ENCODE assay signal across 21 mouse cellular contexts in genomic region chr9:118944388-118944787, GRCm38 (mm10). TPM values are rescaled to one million over a fixed set of nuclear protein-coding genes. Genes with fewer than 3 reads are reported as not detected.
A peak's percentile ranks its signal among the peaks of the same experiment; 100 is the strongest.
DNase-seq lines count a peak whose midpoint lies in the region; ATAC-seq and TF ChIP-seq lines count a peak whose summit lies in the region.
"Had no signal": no experiment of that assay in that cellular context is flagged by ENCODE, and none has a peak within 500 bp of the region (broad histone marks: within the 10 kb centered on the region; RNA-seq: fewer than 3 reads in every experiment).

No protein-coding gene starts in this region.

- ATAC-seq in liver, embryonic 13.5 days (ENCODE audit: low read depth): peak; percentile 43
- ATAC-seq: CD4-positive, CD25-positive, alpha-beta regulatory T cell, adult 4 months; forebrain, embryonic 13.5 days; hindbrain, postnatal 0 days had no signal

- intact Hi-C loops in left cerebral cortex, adult 2 months (cut with DNase I): no loop called here

- 0 out of 2 replicates have a peak overlapping the region, but pooled peaks have one; percentile 1 for H3K27ac ChIP-seq in heart, embryonic 10.5 days
- 0 out of 2 replicates have a peak overlapping the region, but pooled peaks have one; percentile 8 for H3K27ac ChIP-seq in left cerebral cortex, adult 2 months
- peak overlapping the region; percentile 63 for H3K27ac ChIP-seq in MEL (ENCODE audit: control insufficient read depth, low read depth, low read length)
- H3K27ac ChIP-seq in liver, embryonic 13.5 days: no peak overlapping the region
- H3K27ac ChIP-seq: embryonic facial prominence, embryonic 10.5 days; forebrain, embryonic 13.5 days; hindbrain, postnatal 0 days had no signal

- DNase-seq in heart, embryonic 10.5 days (ENCODE audit: low spot score): no peak
- no peak for DNase-seq in heart, adult 8-10 months (ENCODE audit: low spot score)
- DNase-seq in left cerebral cortex, adult 2 months (ENCODE audit: extremely low spot score in 1 of 2, low spot score in 2 of 2): no peak
- no peak for DNase-seq in left cerebral cortex, adult 18-20 months (ENCODE audit: low spot score in 2 of 2)
- peak; percentile 85 for DNase-seq in MEL (ENCODE audit: low read depth, low spot score)
- DNase-seq in liver, embryonic 13.5 days: no peak
- no peak for DNase-seq in ovary, postnatal 14 days (ENCODE audit: low spot score)
- no peak for DNase-seq in gastrocnemius, adult 8-10 months (ENCODE audit: low spot score in 2 of 2)
- DNase-seq: adrenal gland, postnatal 10 days; cerebellum, adult 11 months; cerebellum, postnatal 36 days; kidney, adult 8-10 months; kidney, postnatal 25 days; midbrain, embryonic 14.5 days; retina, postnatal 1 day; thymus, postnatal 4 days had no signal

- no peaks in the 10 kb centered on the region for H3K9me3 ChIP-seq in heart, embryonic 10.5 days
- no peaks in the 10 kb centered on the region for H3K9me3 ChIP-seq in MEL (replicated peaks; ENCODE audit: insufficient read depth, low read length)
- no peaks in the 10 kb centered on the region for H3K9me3 ChIP-seq in liver, embryonic 13.5 days (replicated peaks)
- H3K9me3 ChIP-seq: embryonic facial prominence, embryonic 10.5 days; forebrain, embryonic 13.5 days had no signal

- no peak overlapping the region for H3K4me3 ChIP-seq in heart, embryonic 10.5 days
- no peak overlapping the region for H3K4me3 ChIP-seq in left cerebral cortex, adult 2 months
- peak overlapping the region; percentile 38 to 44 for H3K4me3 ChIP-seq in MEL (ENCODE audit: control insufficient read depth in 1 of 2, insufficient read depth in 1 of 2, low read depth in 2 of 2, low read length in 2 of 2)
- no peak overlapping the region for H3K4me3 ChIP-seq in liver, embryonic 13.5 days (replicated peaks)
- H3K4me3 ChIP-seq: embryonic facial prominence, embryonic 10.5 days; forebrain, embryonic 13.5 days had no signal

- H3K9ac ChIP-seq in MEL (ENCODE audit: control insufficient read depth, low read depth, low read length, poor library complexity, severe bottlenecking): peak overlapping the region; percentile 24
- no peak overlapping the region for H3K9ac ChIP-seq in liver, embryonic 13.5 days
- H3K9ac ChIP-seq: forebrain, embryonic 13.5 days had no signal

- H3K79me2 ChIP-seq in MEL (ENCODE audit: control insufficient read depth, insufficient read depth, low read length, poor library complexity): no peaks in the 10 kb centered on the region

- WGBS in heart, embryonic 10.5 days: 47% methylated on average over 12 of the region's 12 CpGs
- WGBS in liver, embryonic 13.5 days (ENCODE audit: insufficient replicate concordance): 17% methylated on average over 12 of the region's 12 CpGs

- TF ChIP-seq POLR2A in MEL (IDR thresholded peaks at IDR 0.05; ENCODE audit: control insufficient read depth in 1 of 2, insufficient read depth in 1 of 2, low read depth in 1 of 2, low read length in 2 of 2, poor library complexity in 1 of 2): no peak

- H3K4me1 ChIP-seq in heart, embryonic 10.5 days: peaks cover 45% of the 10 kb centered on the region
- H3K4me1 ChIP-seq in MEL (ENCODE audit: control insufficient read depth in 1 of 2, insufficient read depth in 2 of 2, low read length in 2 of 2): peaks cover 0 to 12% of the 10 kb centered on the region in 2 experiments; a peak in 3 of 4 replicates
- H3K4me1 ChIP-seq in liver, embryonic 13.5 days (replicated peaks): peaks cover 40% of the 10 kb centered on the region

- TF ChIP-seq RAD21 in MEL (IDR thresholded peaks at IDR 0.05; ENCODE audit: low read depth, low read length): no peak

- H3K27me3 ChIP-seq in heart, embryonic 10.5 days (ENCODE audit: insufficient read depth, poor library complexity, severe bottlenecking): no peaks in the 10 kb centered on the region
- H3K27me3 ChIP-seq in MEL (ENCODE audit: control insufficient read depth in 1 of 2, insufficient read depth in 2 of 2, low read length in 2 of 2): no peaks in the 10 kb centered on the region
- no peaks in the 10 kb centered on the region for H3K27me3 ChIP-seq in liver, embryonic 13.5 days
- H3K27me3 ChIP-seq: forebrain, embryonic 13.5 days had no signal

- peak overlapping the region; percentile 33 for H3K4me2 ChIP-seq in liver, embryonic 13.5 days
- H3K4me2 ChIP-seq: forebrain, embryonic 13.5 days had no signal

- TF ChIP-seq EP300 in MEL (IDR thresholded peaks at IDR 0.05; ENCODE audit: low read depth in 1 of 2, low read length in 2 of 2): peak; percentile 83 to 90

- TF ChIP-seq CTCF in left cerebral cortex, adult 2 months (IDR thresholded peaks at IDR 0.05): no peak
- TF ChIP-seq CTCF in MEL (IDR thresholded peaks at IDR 0.05 in 2 of 3, conservative IDR thresholded peaks at IDR 0.05 in 1 of 3; ENCODE audit: control insufficient read depth in 1 of 3, insufficient read depth in 1 of 3, low read depth in 2 of 3, low read length in 3 of 3, poor library complexity in 1 of 3, severe bottlenecking in 1 of 3): no peak

- no peaks in the 10 kb centered on the region for H3K36me3 ChIP-seq in heart, embryonic 10.5 days
- peaks cover 0 to 10% of the 10 kb centered on the region in 2 experiments; a peak in 2 of 4 replicates for H3K36me3 ChIP-seq in MEL (ENCODE audit: control insufficient read depth in 1 of 2, insufficient read depth in 2 of 2, low read length in 2 of 2)
- no peaks in the 10 kb centered on the region for H3K36me3 ChIP-seq in liver, embryonic 13.5 days
- H3K36me3 ChIP-seq: G1E had no signal

TF ChIP-seq in MEL, 35 proteins besides CTCF, POLR2A, EP300 and RAD21 (continues in another document):
- TF ChIP-seq GATA1 (IDR thresholded peaks at IDR 0.05; ENCODE audit: low read depth, low read length) (peak; percentile 85), CHD1 (IDR thresholded peaks at IDR 0.05; ENCODE audit: low read depth, low read length) (no peak), SIN3A (IDR thresholded peaks at IDR 0.05; ENCODE audit: low read length) (peak; percentile 85), MXI1 (IDR thresholded peaks at IDR 0.05; ENCODE audit: low read depth, low read length) (peak; percentile 66), NRF1 (IDR thresholded peaks at IDR 0.05; ENCODE audit: insufficient read depth, low read depth, low read length, poor library complexity, severe bottlenecking) (no peak), USF2 (IDR thresholded peaks at IDR 0.05; ENCODE audit: borderline replicate concordance in 1 of 2, insufficient read depth in 1 of 2, low read depth in 1 of 2, low read length in 2 of 2) (no peak), SMC3 (IDR thresholded peaks at IDR 0.05; ENCODE audit: low read depth, low read length) (no peak), ETS1 (IDR thresholded peaks at IDR 0.05; ENCODE audit: low read depth, low read length) (peak; percentile 87), GABPA (IDR thresholded peaks at IDR 0.05; ENCODE audit: low read depth, low read length) (no peak), JUND (IDR thresholded peaks at IDR 0.05; ENCODE audit: low read depth, low read length) (no peak), KAT2A (conservative IDR thresholded peaks at IDR 0.05; ENCODE audit: low read depth, low read length) (no peak), TAL1 (IDR thresholded peaks at IDR 0.05; ENCODE audit: low read length) (0 out of 2 replicates have a peak, but pooled peaks have one; percentile 7), MEF2A (IDR thresholded peaks at IDR 0.05; ENCODE audit: extremely low read depth, insufficient replicate concordance, low read depth, low read length, poor library complexity, severe bottlenecking) (no peak), E2F4 (IDR thresholded peaks at IDR 0.05; ENCODE audit: borderline replicate concordance, low read depth, low read length) (no peak), ZMIZ1 (IDR thresholded peaks at IDR 0.05; ENCODE audit: low read depth, low read length) (no peak), MYC (IDR thresholded peaks at IDR 0.05; ENCODE audit: low read depth, low read length) (peak; percentile 63; the same call in 1 of the 2 replicates), ZC3H11A (IDR thresholded peaks at IDR 0.05; ENCODE audit: low read depth, low read length) (no peak), UBTF (IDR thresholded peaks at IDR 0.05; ENCODE audit: borderline replicate concordance, insufficient read depth, low read depth, low read length) (no peak), NELFE (IDR thresholded peaks at IDR 0.05; ENCODE audit: low read depth, low read length) (no peak), MYB (IDR thresholded peaks at IDR 0.05; ENCODE audit: low read depth, low read length) (0 out of 2 replicates have a peak, but pooled peaks have one; percentile 14), TCF12 (IDR thresholded peaks at IDR 0.05; ENCODE audit: low read depth, low read length) (peak; percentile 84), ZNF384 (IDR thresholded peaks at IDR 0.05; ENCODE audit: low read depth, low read length) (no peak), RCOR1 (IDR thresholded peaks at IDR 0.05; ENCODE audit: low read depth, low read length) (peak; percentile 82), MAZ (IDR thresholded peaks at IDR 0.05; ENCODE audit: low read depth, low read length) (no peak), POLR2AphosphoS5 (IDR thresholded peaks at IDR 0.05; ENCODE audit: borderline replicate concordance, low read depth, low read length) (no peak), TBP (IDR thresholded peaks at IDR 0.05; ENCODE audit: low read depth, low read length) (no peak), HCFC1 (IDR thresholded peaks at IDR 0.05; ENCODE audit: low read depth, low read length) (peak; percentile 26; the same call in 1 of the 2 replicates), BHLHE40 (IDR thresholded peaks at IDR 0.05; ENCODE audit: borderline replicate concordance, low read depth, low read length) (0 out of 2 replicates have a peak, but pooled peaks have one; percentile 38), ZKSCAN1 (IDR thresholded peaks at IDR 0.05; ENCODE audit: low read depth, low read length) (no peak), MAX (IDR thresholded peaks at IDR 0.05; ENCODE audit: low read length) (no peak; the same call in 1 of the 2 replicates), USF1 (IDR thresholded peaks at IDR 0.05; ENCODE audit: low read depth, low read length) (no peak), POLR2AphosphoS2 (IDR thresholded peaks at IDR 0.05; ENCODE audit: low read length) (no peak)

RNA-seq across cellular contexts. Expression of gene Ctdspl, which starts 18.1 kb away (rescaled TPM):
- polyA plus RNA-seq in heart, embryonic 10.5 days (2016; fragmentation: Nextera tagmentation; extraction: Ambion mirVana): 8.8 and 10.2 TPM in 2 replicates
- total RNA-seq in heart, adult 8-10 months (2022): 10 to 100 TPM in 1 of 4 experiments, 1 to 10 TPM in 3; 7.5 to 10.2 (median 7.8) TPM
- 10 to 100 TPM; 33.9 to 37.5 TPM for total RNA-seq in left cerebral cortex, adult 2 months (2021)
- total RNA-seq in left cerebral cortex, adult 18-20 months (2021): 10 to 100 TPM; 34.4 to 35.5 TPM
- 15.3 and 15.9 TPM in 2 replicates for total RNA-seq in MEL (2012; rRNA removed)
- polyA plus RNA-seq in MEL (2012; ENCODE audit: insufficient read depth in 1 of 2, insufficient read length in 2 of 2, low read depth in 1 of 2, low replicate concordance in 2 of 2, missing spikeins in 1 of 2): 10 to 100 TPM in 1 of 2 experiments, not detected in 1; 20.7 TPM
- polyA plus RNA-seq in liver, embryonic 13.5 days (2015; fragmentation: Nextera tagmentation; extraction: Ambion mirVana): 2.7 and 3.0 TPM in 2 replicates
- total RNA-seq in gastrocnemius, adult 8-10 months (2022): 1 to 10 TPM; 2.0 to 4.7 (median 3.1) TPM
- polyA plus RNA-seq: G1E had no signal

Comparison
In these comparisons a context has a peak if more than half of its experiments do, and no peak if none do; other contexts are left out.
1. H3K4me3 ChIP-seq: peak in MEL (2 of 2); none in heart, embryonic 10.5 days (single experiment), left cerebral cortex, adult 2 months (single experiment) and liver, embryonic 13.5 days (single experiment).